ENCODE assay signal across 9 mouse cellular contexts in the genomic region with DNA sequence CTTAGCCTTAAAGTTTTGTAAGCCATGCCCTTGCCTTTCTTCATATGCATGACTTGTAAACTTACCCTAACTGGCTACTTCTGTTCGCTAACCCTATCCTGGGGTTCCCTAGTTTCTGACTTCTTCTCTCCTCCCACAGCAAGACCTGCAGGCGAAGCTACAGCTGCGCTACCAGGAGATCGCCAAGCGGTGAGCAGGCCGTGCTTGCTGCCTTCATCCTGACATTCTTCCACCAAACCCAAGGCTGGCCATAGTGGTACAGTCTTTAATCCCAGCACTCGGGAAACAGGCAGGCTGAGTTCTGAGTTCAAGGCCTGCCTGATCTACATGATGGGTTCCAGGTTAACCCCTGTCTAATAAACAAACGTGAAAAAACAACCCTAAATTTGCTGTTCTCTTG. TPM values are rescaled to one million over a fixed set of nuclear protein-coding genes. Genes with fewer than 3 reads are reported as not detected.
A peak's percentile ranks its signal among the peaks of the same experiment; 100 is the strongest.
DNase-seq lines count a peak whose midpoint lies in the region; ATAC-seq and TF ChIP-seq lines count a peak whose summit lies in the region.
"Had no signal": no experiment of that assay in that cellular context is flagged by ENCODE, and none has a peak within 500 bp of the region (broad histone marks: within the 10 kb centered on the region; RNA-seq: fewer than 3 reads in every experiment).

No protein-coding gene starts in this region.

- WGBS in limb, embryonic 15.5 days, result 80% methylated on average over 8 of the region's 8 CpGs

- no peaks in the 10 kb centered on the region for H3K27me3 ChIP-seq in testis, adult 2 months (ENCODE audit: control insufficient read depth, insufficient read depth, low read length)
- no peaks in the 10 kb centered on the region for H3K27me3 ChIP-seq in limb, embryonic 15.5 days

- peaks cover 2% of the 10 kb centered on the region; the same call in 1 of the 2 replicates for H3K4me1 ChIP-seq in testis, adult 2 months (ENCODE audit: control insufficient read depth, insufficient read depth, low read length)
- peaks cover 39% of the 10 kb centered on the region for H3K4me1 ChIP-seq in limb, embryonic 15.5 days

- H3K9ac ChIP-seq in limb, embryonic 15.5 days, result peak overlapping the region; percentile 56; the same call in 1 of the 2 replicates

- H3K27ac ChIP-seq in testis, adult 2 months (ENCODE audit: control insufficient read depth, insufficient read depth, low read depth, low read length), result no peak overlapping the region
- H3K27ac ChIP-seq in limb, embryonic 15.5 days, result no peak overlapping the region

- DNase-seq in adrenal gland, postnatal 10 days, result peak; percentile 18
- DNase-seq in adrenal gland, postnatal 25 days, result no peak
- no peak for DNase-seq in testis, postnatal 14 days (ENCODE audit: low spot score)
- DNase-seq in layer of hippocampus, postnatal 14 days (ENCODE audit: low spot score in 2 of 2), result no peak
- DNase-seq in kidney, adult 11 months, result no peak
- DNase-seq in kidney, adult 18-20 months, result no peak

- no peak for ATAC-seq in limb, embryonic 15.5 days (ENCODE audit: insufficient number of reproducible peaks, low FRiP score, low TSS enrichment, low read depth)
- ATAC-seq: inflammation-experienced regulatory T-cells, adult 6 months had no signal

- no peak for TF ChIP-seq POLR2A in testis, adult 2 months (IDR thresholded peaks at IDR 0.05; ENCODE audit: control insufficient read depth, low read depth, low read length)

- peak overlapping the region; percentile 3; the same call in 1 of the 2 replicates for H3K4me3 ChIP-seq in testis, adult 2 months (ENCODE audit: control insufficient read depth, low read depth, low read length)
- peak overlapping the region; percentile 77 for H3K4me3 ChIP-seq in limb, embryonic 15.5 days

- peak overlapping the region; percentile 60 for H3K4me2 ChIP-seq in limb, embryonic 15.5 days

- peaks cover 4% of the 10 kb centered on the region for H3K36me3 ChIP-seq in testis, adult 2 months (ENCODE audit: control insufficient read depth, insufficient read depth, low read length)
- peaks cover 59% of the 10 kb centered on the region for H3K36me3 ChIP-seq in limb, embryonic 15.5 days

- no peak for TF ChIP-seq CTCF in testis, adult 2 months (IDR thresholded peaks at IDR 0.05; ENCODE audit: control insufficient read depth, insufficient read depth, insufficient replicate concordance, low read depth, low read length)

- H3K9me3 ChIP-seq in limb, embryonic 15.5 days, result no peaks in the 10 kb centered on the region

RNA-seq across cellular contexts. Expression of a gene that starts 1.1 kb away (rescaled TPM):
- 100 to 1,000 TPM; 564 to 570 TPM for total RNA-seq in adrenal gland, postnatal 10 days (2021)
- 475 and 496 TPM in 2 replicates for total RNA-seq in adrenal gland, postnatal 25 days (2021)
- polyA plus RNA-seq in testis, adult 2 months (2012; rRNA removed), result 601 and 663 TPM in 2 replicates
- 404 and 428 TPM in 2 replicates for polyA plus RNA-seq in limb, embryonic 15.5 days (2015; fragmentation: Nextera tagmentation; extraction: Ambion mirVana)
- total RNA-seq in layer of hippocampus, postnatal 14 days (2021), result 100 to 1,000 TPM; 209 to 232 TPM

RNA-seq across cellular contexts. Expression of a gene that starts 1.1 kb away (rescaled TPM):
- total RNA-seq in adrenal gland, postnatal 10 days (2021), result 1,000 to 10,000 TPM; 1,671 to 1,675 TPM
- 1,302 and 1,448 TPM in 2 replicates for total RNA-seq in adrenal gland, postnatal 25 days (2021)
- 716 and 819 TPM in 2 replicates for polyA plus RNA-seq in testis, adult 2 months (2012; rRNA removed)
- polyA plus RNA-seq in limb, embryonic 15.5 days (2015; fragmentation: Nextera tagmentation; extraction: Ambion mirVana), result 716 and 1,053 TPM in 2 replicates
- total RNA-seq in layer of hippocampus, postnatal 14 days (2021), result 100 to 1,000 TPM; 776 to 830 TPM

RNA-seq across cellular contexts. Expression of a gene that starts 15.1 kb away (rescaled TPM):
- 100 to 1,000 TPM in 1 of 2 experiments, 10 to 100 TPM in 1; 85.3 to 108 TPM for total RNA-seq in adrenal gland, postnatal 10 days (2021)
- 82.9 and 109 TPM in 2 replicates for total RNA-seq in adrenal gland, postnatal 25 days (2021)
- polyA plus RNA-seq in testis, adult 2 months (2012; rRNA removed), result 146 and 156 TPM in 2 replicates
- polyA plus RNA-seq in limb, embryonic 15.5 days (2015; fragmentation: Nextera tagmentation; extraction: Ambion mirVana), result 29.4 and 32.3 TPM in 2 replicates
- 10 to 100 TPM; 45.2 to 48.1 TPM for total RNA-seq in layer of hippocampus, postnatal 14 days (2021)

RNA-seq across cellular contexts. Expression of a gene that starts 17.4 kb away (rescaled TPM):
- total RNA-seq in adrenal gland, postnatal 10 days (2021), result 10 to 100 TPM; 29.6 to 39.4 TPM
- 27.0 and 40.5 TPM in 2 replicates for total RNA-seq in adrenal gland, postnatal 25 days (2021)
- polyA plus RNA-seq in testis, adult 2 months (2012; rRNA removed), result 264 and 291 TPM in 2 replicates
- polyA plus RNA-seq in limb, embryonic 15.5 days (2015; fragmentation: Nextera tagmentation; extraction: Ambion mirVana), result 53.1 and 54.8 TPM in 2 replicates
- total RNA-seq in layer of hippocampus, postnatal 14 days (2021), result 10 to 100 TPM; 25.9 to 28.8 TPM

RNA-seq across cellular contexts. Expression of a gene that starts 43.8 kb away (rescaled TPM):
- 100 to 1,000 TPM; 156 to 168 TPM for total RNA-seq in adrenal gland, postnatal 10 days (2021)
- 50.0 and 57.7 TPM in 2 replicates for total RNA-seq in adrenal gland, postnatal 25 days (2021)
- polyA plus RNA-seq in testis, adult 2 months (2012; rRNA removed), result 3.3 and 4.3 TPM in 2 replicates
- 53.1 and 62.9 TPM in 2 replicates for polyA plus RNA-seq in limb, embryonic 15.5 days (2015; fragmentation: Nextera tagmentation; extraction: Ambion mirVana)
- 1 to 10 TPM; 4.8 to 5.8 TPM for total RNA-seq in layer of hippocampus, postnatal 14 days (2021)
